Mouse (Mus musculus) telencephalon, adult 2 months (tissue): ENCODE measurements around the gene Klhl31.

Experiments
- DNase-seq: peaks from one replicate; pipeline ENCODE4 v3.0.0-alpha.2; 2011; ENCODE audit warnings: low read depth, low spot score

Klhl31 gene

GRCm38 (mm10) chr9:77703476-77703875, 67.2 kb downstream of the Klhl31 start:
- no peak for DNase-seq

- no peak for DNase-seq
These were observed 67.8 kb downstream of the Klhl31 start for GRCm38 (mm10) chr9:77704108-77704507.

GRCm38 (mm10) chr9:77706515-77706914, 70.2 kb downstream of the Klhl31 start:
- no peak for DNase-seq

- DNase-seq, result no peak
These were observed 71.3 kb downstream of the Klhl31 start for GRCm38 (mm10) chr9:77707433-77708139.

GRCm38 (mm10) chr9:77708950-77709349, 72.7 kb downstream of the Klhl31 start:
- no peak for DNase-seq
